Mouse (Mus musculus) frontal cortex, postnatal 25 days (tissue): ENCODE data around the gene Wdr60.

Source experiments
- DNase-seq, 2 experiments: peaks; one replicate each; pipeline ENCODE4 v3.0.0; 2022; ENCODE audit warnings: low spot score in 2 of 2

Gene Wdr60

GRCm38 (mm10) chr12:116269450-116269849 is 6.6 kb upstream of the Wdr60 start:
- no peak for DNase-seq

- no peak for DNase-seq
Observed at GRCm38 (mm10) chr12:116265275-116265674, 2.5 kb upstream of the Wdr60 start.

DNA sequence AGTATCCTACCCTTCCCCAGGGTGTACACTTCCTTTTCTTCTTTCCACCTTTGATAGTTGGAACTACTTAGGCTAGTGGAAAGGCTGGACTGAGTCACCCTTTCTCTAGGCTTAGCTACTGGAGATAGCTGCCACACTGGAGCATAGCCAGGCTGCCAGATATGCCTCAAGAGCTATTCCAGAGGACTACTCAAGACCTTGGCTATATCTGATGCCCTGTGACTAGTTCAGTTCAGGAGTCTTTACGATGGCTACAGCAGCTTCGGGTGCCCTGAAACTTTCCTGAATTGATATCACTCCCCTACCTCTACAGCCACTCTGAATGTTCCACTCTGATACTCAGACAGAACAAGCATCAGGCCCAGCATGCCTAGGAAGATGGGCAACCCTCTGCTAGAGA is 1.9 kb upstream of the Wdr60 start:
- no peak for DNase-seq

GRCm38 (mm10) chr12:116258321-116258720 is 4.5 kb downstream of the Wdr60 start:
- DNase-seq = no peak

GRCm38 (mm10) chr12:116255636-116256035 is 7.2 kb downstream of the Wdr60 start:
- no peak for DNase-seq

DNA sequence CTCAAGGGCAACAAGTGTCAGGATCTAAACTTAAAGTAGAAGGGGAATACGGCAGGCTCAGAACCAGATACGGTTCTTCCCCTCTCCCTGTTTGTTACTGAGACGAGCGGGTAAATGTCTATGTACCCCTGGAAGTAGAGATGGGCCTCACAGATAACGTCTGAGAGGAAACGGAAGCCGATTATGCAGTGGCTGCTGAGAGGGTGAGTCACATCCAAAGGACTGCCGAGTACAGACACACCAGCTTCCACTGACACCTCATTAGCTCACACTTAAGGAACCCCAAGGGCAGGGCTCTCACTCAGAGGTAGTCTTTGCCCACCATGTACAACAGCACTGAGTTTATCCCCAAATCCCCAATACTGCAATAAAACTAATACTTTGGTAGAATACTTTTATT is 8.2 kb downstream of the Wdr60 start:
- no peak for DNase-seq

- DNase-seq = no peak
Observed at GRCm38 (mm10) chr12:116244601-116245000, 18.2 kb downstream of the Wdr60 start.

GRCm38 (mm10) chr12:116238803-116239202 is 24.0 kb downstream of the Wdr60 start:
- DNase-seq = no peak

DNA sequence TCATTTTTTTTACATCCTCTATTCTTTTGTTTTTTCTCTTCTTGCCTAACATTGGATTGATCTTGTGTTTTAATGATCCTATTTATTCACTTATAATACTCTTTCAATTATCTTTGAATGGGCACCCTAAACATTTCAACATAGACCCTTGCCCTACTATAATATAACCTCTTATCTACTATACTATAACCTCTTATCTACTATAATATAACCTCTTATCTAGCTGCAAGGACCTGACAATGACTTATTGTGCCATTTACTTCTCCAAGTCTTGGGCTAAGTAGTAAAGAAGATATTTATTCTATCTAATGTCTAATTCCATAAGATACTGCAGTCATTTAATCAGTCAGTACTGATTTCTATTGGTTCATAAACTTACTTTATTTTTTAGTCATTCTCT is 24.5 kb downstream of the Wdr60 start:
- no peak for DNase-seq

- DNase-seq = no peak
Observed at GRCm38 (mm10) chr12:116236658-116237057, 26.2 kb downstream of the Wdr60 start.

DNA sequence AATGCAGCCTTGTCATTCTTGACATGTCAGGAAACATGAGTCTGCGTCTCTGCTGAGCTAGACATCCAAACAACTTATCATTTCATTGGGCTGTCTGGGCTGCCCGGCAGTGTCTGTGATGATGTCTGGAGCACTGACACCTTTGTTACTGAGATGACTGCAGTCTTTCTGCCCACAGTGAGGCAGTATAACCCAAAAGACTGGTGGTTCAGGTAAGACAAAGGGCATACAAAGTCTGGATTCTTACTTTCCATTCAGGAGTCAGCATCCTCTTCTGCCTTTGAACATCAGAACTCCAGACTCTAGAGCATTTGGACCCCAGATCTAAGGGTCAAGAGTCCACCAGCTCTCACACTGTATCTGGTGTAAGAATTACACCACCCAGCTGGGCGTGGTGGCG is 27.5 kb downstream of the Wdr60 start:
- DNase-seq = no peak

- no peak for DNase-seq
Observed at GRCm38 (mm10) chr12:116232061-116232460, 30.8 kb downstream of the Wdr60 start.

- DNase-seq = no peak
Observed at GRCm38 (mm10) chr12:116231612-116232011, 31.2 kb downstream of the Wdr60 start.

DNA sequence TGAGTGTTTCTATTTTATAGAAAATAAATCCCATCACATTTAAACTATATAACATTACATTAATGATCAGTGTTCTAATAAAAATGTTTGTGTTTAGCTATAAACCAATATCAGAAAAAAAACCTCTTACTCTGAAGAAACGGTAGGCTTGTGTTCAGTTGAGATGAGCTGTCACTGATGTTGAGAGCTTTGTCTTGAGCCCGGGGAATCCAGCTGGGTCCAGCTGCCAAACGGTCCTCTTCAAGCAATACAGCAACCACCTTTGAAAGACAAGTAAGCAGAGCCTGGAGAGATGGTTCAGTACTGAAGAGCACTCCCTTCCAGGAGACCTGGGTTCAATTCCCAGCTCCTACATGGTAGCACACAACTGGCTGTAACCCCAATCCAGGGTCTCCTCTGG is 33.4 kb downstream of the Wdr60 start:
- no peak for DNase-seq

GRCm38 (mm10) chr12:116226289-116227057 is 36.3 kb downstream of the Wdr60 start:
- no peak for DNase-seq

GRCm38 (mm10) chr12:116223107-116223506 is 39.7 kb downstream of the Wdr60 start:
- no peak for DNase-seq

GRCm38 (mm10) chr12:116207486-116207885 is 55.3 kb downstream of the Wdr60 start:
- DNase-seq = no peak

- DNase-seq = no peak
Observed at GRCm38 (mm10) chr12:116205726-116206125, 57.1 kb downstream of the Wdr60 start.

GRCm38 (mm10) chr12:116202176-116202981 is 60.4 kb downstream of the Wdr60 start:
- DNase-seq = peak; percentile 53 to 65

- DNase-seq = no peak
Observed at GRCm38 (mm10) chr12:116198791-116199190, 64.0 kb downstream of the Wdr60 start.

DNA sequence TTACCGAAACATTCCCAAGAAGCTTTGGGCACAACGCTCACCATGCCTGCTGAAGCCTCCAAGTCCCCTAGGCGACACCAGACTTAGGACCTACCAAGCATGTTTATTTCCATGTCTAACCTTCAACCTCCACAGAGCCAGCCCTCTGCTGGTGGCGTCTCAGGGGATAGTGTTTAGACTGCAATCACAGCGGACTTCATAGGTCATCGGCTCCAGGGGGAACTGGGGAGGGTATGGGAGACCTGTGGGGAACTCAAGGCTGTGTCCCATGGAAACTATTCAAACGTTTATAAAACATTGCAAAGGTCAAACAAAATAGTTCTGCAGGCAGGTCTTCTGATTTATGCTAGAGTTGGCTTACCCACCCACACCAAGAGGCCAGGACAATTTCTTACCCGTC is 66.6 kb downstream of the Wdr60 start:
- DNase-seq = no peak

- DNase-seq = no peak
Observed at GRCm38 (mm10) chr12:116194641-116195040, 68.2 kb downstream of the Wdr60 start.

DNA sequence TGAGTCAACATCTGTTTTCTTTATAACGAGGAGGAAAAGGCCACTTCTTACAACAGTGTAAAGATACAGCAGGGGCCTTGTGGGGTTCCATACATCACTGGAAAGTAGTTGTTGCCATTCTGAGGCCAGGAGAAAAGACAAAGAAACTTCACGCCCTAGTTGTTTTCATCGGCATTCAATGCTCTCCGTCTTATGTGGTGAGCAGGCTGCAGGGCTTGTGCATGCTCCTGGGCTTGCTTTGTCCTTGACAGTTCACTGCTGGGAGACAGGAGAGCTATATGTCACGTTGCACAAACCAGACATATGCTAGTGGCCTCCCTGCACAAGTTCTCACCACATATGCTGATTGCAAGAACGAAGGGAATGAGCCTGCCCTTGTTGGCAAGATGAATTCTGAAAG is 68.9 kb downstream of the Wdr60 start:
- no peak for DNase-seq
